Mouse (Mus musculus): ENCODE measurements around the gene Fastkd1. TPM values are rescaled to one million over a fixed set of nuclear protein-coding genes. Genes with fewer than 3 reads are reported as not detected.
A peak's percentile ranks its signal among the peaks of the same experiment; 100 is the strongest.
"Not testable (repeated sequence)": the region's sequence is repeated elsewhere in the genome, so short reads cannot be mapped to it uniquely, and the experiment has no call there.

The Fastkd1 gene
- polyA plus RNA-seq, 1 experiment from 2014 or later, result 12.3 TPM

DNA sequence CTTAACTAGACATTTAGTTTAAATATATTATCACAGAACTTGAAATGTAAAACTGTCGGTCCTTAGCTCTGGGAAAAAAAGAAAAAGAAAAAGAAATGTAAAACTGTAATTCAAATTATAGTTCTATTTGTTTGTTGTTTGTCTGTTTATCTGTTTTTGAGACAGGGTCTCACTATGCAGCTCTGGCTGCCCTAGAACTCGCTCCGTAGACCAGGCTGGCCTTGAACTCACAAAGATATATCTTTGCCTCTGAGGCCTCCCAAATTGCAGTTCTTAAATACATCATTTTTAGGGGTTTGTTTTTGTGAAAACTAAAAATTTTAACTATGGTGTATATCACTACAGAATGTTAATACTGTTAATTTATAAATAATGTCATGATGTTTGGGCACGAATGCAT is 45.7 kb downstream of the Fastkd1 start:
- H3K27ac ChIP-seq, result no peak overlapping the region
- ATAC-seq, result no peak

DNA sequence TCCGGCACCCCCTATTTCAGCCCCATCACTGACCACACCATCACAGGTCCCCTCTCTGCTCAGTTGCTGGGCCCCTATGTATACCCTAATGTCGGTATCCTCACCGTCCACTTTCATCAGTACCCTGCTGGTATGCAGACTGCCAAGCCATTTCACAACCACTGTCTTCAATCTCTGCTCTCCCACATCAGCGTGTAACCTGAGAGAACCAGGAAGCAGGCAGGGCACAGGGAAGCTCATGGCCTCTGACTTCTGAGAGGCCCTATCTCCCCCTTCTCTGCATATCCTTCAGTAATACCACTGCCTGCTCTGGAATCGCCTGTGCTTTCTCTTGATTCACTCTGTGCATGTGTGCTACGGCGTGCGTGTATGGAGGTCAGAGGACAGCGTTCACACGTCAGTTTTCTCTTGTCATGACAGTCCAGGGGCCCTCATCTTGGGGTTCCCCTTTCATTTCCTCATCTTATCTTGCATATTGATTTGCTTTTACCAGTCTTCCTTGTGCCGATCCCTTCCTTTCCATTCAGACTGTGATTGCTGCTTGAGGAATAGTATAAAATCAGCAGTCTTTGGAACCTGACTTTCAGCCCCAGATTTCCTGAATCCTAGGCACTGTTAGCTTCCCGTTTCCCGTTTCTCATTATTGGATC is 49.4 kb downstream of the Fastkd1 start:
- 71% methylated on average over 13 of the region's 13 CpGs for WGBS
- H3K27me3 ChIP-seq (replicated peaks), result no peaks in the 10 kb centered on the region
- H3K4me1 ChIP-seq (replicated peaks), result no peaks in the 10 kb centered on the region
- H3K27ac ChIP-seq, result no peak overlapping the region
- no peaks in the 10 kb centered on the region for H3K9me3 ChIP-seq
- H3K36me3 ChIP-seq, result no peaks in the 10 kb centered on the region
- no peak overlapping the region for H3K9ac ChIP-seq
- H3K4me2 ChIP-seq (replicated peaks), result no peak overlapping the region
- H3K4me3 ChIP-seq (replicated peaks), result no peak overlapping the region
- peak; percentile 56 for ATAC-seq

More for the DNA sequence above, 45.7 kb downstream of the Fastkd1 start:
- H3K4me1 ChIP-seq (replicated peaks), result no peaks in the 10 kb centered on the region
- H3K36me3 ChIP-seq, result no peaks in the 10 kb centered on the region
- 90% methylated on average over 4 of the region's 4 CpGs for WGBS
- H3K9ac ChIP-seq, result no peak overlapping the region
- H3K4me3 ChIP-seq (replicated peaks), result no peak overlapping the region
- H3K4me2 ChIP-seq (replicated peaks), result no peak overlapping the region
- no peaks in the 10 kb centered on the region for H3K9me3 ChIP-seq
- H3K27me3 ChIP-seq (replicated peaks), result no peaks in the 10 kb centered on the region

DNA sequence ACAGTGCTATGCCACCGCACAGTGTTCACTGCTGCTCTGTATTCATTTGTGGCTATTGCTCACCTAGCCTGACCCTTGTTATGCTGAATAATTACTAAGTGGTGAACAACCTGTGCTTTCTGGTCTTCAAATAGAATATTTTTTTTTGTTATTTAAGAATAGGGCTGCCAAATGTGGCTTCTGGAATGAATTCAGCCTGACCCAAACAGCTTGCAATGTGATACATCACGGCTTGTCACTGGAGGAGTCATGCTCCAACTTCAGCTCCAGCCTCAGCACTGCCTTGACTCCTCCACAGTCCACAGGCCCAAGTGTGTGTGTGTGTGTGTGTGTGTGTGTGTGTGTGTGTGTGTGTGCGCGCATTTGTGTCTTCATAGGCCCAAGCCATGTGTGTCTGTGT is 54.0 kb downstream of the Fastkd1 start:
- no peak overlapping the region for H3K9ac ChIP-seq
- H3K4me3 ChIP-seq (replicated peaks), result no peak overlapping the region
- WGBS, result 89% methylated on average over 4 of the region's 4 CpGs
- H3K4me2 ChIP-seq (replicated peaks), result no peak overlapping the region
- no peak overlapping the region for H3K27ac ChIP-seq
- H3K9me3 ChIP-seq, result no peaks in the 10 kb centered on the region
- no peaks in the 10 kb centered on the region for H3K4me1 ChIP-seq (replicated peaks)
- H3K27me3 ChIP-seq (replicated peaks), result no peaks in the 10 kb centered on the region
- no peak for ATAC-seq
- no peaks in the 10 kb centered on the region for H3K36me3 ChIP-seq

DNA sequence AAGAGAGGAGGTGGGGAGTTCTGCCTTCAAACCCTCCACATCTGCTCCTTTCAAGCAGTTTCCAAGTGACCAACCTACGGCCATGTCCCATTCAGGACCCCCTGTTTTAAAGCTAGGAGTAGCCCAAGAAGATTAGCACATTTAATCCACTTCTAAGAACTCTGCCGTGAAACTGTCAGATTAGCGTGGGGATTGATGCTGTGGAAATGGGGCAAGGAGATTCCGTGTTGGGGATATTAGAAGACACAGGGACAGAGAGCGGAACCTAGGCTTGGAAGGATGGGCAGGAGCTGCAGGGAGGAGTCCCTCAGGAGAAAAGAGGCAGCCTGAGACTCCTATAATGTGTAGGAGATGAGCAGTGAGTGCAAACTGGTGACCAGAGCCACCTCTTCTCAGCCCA is 63.6 kb downstream of the Fastkd1 start:
- no peak overlapping the region for H3K4me2 ChIP-seq (replicated peaks)
- no peaks in the 10 kb centered on the region for H3K36me3 ChIP-seq
- WGBS, result 83% methylated on average over 5 of the region's 5 CpGs
- no peak for ATAC-seq
- no peak overlapping the region for H3K27ac ChIP-seq
- no peak overlapping the region for H3K9ac ChIP-seq
- no peak overlapping the region for H3K4me3 ChIP-seq (replicated peaks)
- H3K9me3 ChIP-seq, result no peaks in the 10 kb centered on the region
- no peaks in the 10 kb centered on the region for H3K27me3 ChIP-seq (replicated peaks)
- no peaks in the 10 kb centered on the region for H3K4me1 ChIP-seq (replicated peaks)

DNA sequence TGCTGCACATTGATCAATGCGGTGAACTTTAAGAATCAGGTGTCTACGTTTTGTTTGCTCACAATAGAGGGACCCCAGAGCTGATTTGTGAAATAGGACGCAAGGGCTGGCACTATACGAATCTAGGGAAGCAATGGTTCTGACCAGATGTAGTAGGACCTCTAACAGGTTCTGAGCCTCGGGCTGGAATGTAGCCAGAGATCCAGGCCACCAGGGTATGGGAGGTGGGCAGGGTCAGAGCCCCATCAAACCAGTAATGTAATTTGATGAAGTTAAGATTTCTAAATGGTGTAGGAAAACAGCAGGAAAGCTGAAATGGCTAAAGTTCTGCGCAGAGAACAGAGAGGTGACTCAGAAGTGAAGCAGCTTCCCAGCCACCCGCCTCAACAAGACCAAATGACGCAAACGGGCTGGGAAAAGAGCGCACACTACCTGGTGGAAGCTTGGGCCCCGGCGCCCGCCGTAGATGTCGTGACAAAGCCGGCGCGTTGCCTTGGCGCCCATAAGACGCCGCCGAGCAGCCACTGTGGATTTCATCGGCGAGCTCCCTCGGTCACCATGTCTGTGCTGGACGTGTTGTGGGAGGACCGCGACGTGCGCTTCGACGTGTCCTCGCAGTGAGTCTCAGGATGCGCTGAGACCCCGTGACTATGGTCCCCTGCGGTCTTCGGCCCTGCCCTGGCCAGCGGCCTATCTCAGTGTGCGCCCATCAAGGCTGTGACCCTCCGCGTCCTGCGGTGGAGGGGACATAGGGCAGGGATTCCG is 66.4 kb downstream of the Fastkd1 start, which contains the start of gene Bbs5:
TSS of gene Bbs5 (plus strand) at position 446 of the 765 bp plus-strand sequence.
- no peaks in the 10 kb centered on the region for H3K4me1 ChIP-seq (replicated peaks)
- no peaks in the 10 kb centered on the region for H3K9me3 ChIP-seq
- no peak within 1 kb of the TSS for H3K27ac ChIP-seq
- ATAC-seq, result peak; percentile 95
- H3K36me3 ChIP-seq, result no peaks in the 10 kb centered on the region
- 2% methylated on average over 43 of the region's 43 CpGs for WGBS
- H3K4me2 ChIP-seq (replicated peaks), result peak within 1 kb of the TSS; percentile 82
- H3K9ac ChIP-seq, result peak within 1 kb of the TSS; percentile 65
- H3K4me3 ChIP-seq (replicated peaks), result peak within 1 kb of the TSS; percentile 78
- no peaks in the 10 kb centered on the region for H3K27me3 ChIP-seq (replicated peaks)

DNA sequence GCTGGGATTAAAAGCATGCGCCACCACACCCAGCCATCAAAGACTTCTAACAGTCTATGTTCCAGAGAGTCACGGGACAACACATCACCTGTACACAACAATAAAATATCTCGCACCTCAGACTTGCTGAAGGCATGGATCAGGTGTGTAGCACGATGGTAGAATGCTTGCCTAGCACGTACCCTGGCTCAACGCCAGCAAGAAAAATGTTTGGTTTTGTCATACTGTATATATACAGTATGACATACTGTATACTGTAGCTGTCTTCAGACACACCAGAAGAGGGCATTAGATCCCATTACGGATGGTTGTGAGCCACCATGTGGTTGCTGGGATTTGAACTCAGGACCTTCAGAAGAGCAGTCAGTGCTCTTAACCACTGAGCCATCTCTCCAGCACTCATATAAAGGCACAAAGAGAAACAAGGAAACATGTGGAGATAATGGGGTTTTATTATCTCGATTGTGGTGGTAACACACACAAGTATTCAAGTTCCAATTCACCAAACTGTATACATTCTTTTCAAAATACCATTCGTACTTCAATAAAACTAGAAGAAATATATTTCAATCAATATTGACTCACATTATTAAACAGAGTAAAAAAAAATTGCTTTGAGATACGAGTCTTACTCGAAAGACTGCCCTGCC is 68.2 kb downstream of the Fastkd1 start:
- H3K4me3 ChIP-seq (replicated peaks), result no peak overlapping the region
- H3K4me2 ChIP-seq (replicated peaks), result no peak overlapping the region
- no peak overlapping the region for H3K9ac ChIP-seq
- H3K27ac ChIP-seq, result no peak overlapping the region
- H3K9me3 ChIP-seq, result no peaks in the 10 kb centered on the region
- no peaks in the 10 kb centered on the region for H3K27me3 ChIP-seq (replicated peaks)
- WGBS, result 86% methylated on average over 11 of the region's 11 CpGs
- no peaks in the 10 kb centered on the region for H3K4me1 ChIP-seq (replicated peaks)
- no peaks in the 10 kb centered on the region for H3K36me3 ChIP-seq
- ATAC-seq, result no peak

DNA sequence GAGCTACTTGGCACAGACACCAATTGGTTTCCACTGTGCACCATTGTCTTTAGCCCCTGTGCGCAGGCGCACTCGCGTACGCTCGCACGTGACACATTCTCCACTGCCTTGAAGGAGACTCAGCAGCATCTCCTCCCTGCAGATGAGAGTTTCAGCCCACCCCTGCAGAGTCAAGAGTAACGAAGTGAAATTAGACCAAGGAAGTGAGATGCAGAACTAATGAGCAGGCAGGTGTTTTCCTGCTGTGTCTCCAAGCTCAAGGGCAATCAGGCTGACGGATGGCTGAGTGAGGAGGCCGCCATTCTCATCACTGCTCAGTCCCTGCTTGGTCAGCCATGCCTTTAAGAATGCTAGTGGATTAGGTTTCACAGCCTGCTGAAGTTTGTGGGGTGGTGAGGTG is 73.2 kb downstream of the Fastkd1 start:
- no peak for ATAC-seq
- WGBS, result 59% methylated on average over 10 of the region's 10 CpGs
- Histone ChIP-seq H3K4me1 (replicated peaks) (no peaks in the 10 kb centered on the region), H3K36me3 (no peaks in the 10 kb centered on the region), H3K27me3 (replicated peaks) (no peaks in the 10 kb centered on the region), H3K27ac (no peak overlapping the region), H3K4me2 (replicated peaks) (no peak overlapping the region), H3K4me3 (replicated peaks) (no peak overlapping the region), H3K9ac (no peak overlapping the region), H3K9me3 (no peaks in the 10 kb centered on the region)

DNA sequence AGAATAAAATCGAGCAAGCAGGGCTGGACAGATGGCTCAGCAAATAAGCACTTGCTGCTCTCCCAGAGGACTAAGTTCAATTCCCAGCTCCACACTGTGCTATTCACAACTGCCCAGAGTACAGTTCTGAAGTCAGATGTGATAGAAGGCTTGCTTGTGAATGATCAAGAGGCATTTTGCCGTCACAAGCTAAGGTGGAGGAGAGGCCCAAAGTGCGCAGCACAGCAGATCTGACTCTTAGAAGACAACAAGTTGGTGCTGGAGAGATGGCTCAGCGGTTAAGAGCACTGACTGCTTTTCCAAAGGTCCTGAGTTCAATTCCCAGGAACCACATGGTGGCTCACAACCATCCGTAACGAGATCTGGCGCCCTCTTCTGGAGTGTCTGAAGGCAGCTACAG is 75.3 kb downstream of the Fastkd1 start:
- not testable (repeated sequence) for H3K4me1 ChIP-seq (replicated peaks); H3K27me3 ChIP-seq (replicated peaks); H3K9ac ChIP-seq; H3K4me2 ChIP-seq (replicated peaks); ATAC-seq; H3K9me3 ChIP-seq; H3K36me3 ChIP-seq; H3K4me3 ChIP-seq (replicated peaks); H3K27ac ChIP-seq
- 77% methylated on average over 7 of the region's 7 CpGs for WGBS

Other genes with a start within 250 kb of the Fastkd1 start
- 2.1 and 2.3 TPM in 2 replicates for gene Lrp2, start 127.5 kb downstream of the Fastkd1 start, polyA plus RNA-seq (2015; fragmentation: Nextera tagmentation; extraction: Ambion mirVana)
- 10.4 and 15.8 TPM in 2 replicates for gene Bbs5, start 66.3 kb downstream of the Fastkd1 start, polyA plus RNA-seq (2015; fragmentation: Nextera tagmentation; extraction: Ambion mirVana)
- 0.09 and 0.34 TPM in 2 replicates for gene Klhl41, start 43.4 kb downstream of the Fastkd1 start, polyA plus RNA-seq (2015; fragmentation: Nextera tagmentation; extraction: Ambion mirVana)
- 122 and 151 TPM in 2 replicates for gene Ppig, start 9.0 kb upstream of the Fastkd1 start, polyA plus RNA-seq (2015; fragmentation: Nextera tagmentation; extraction: Ambion mirVana)
- gene Ccdc173, start 76.1 kb upstream of the Fastkd1 start, polyA plus RNA-seq (2015; fragmentation: Nextera tagmentation; extraction: Ambion mirVana), result 1.4 and 1.5 TPM in 2 replicates
- 22.8 and 23.1 TPM in 2 replicates for gene Phospho2, start 76.1 kb upstream of the Fastkd1 start, polyA plus RNA-seq (2015; fragmentation: Nextera tagmentation; extraction: Ambion mirVana)
- gene Klhl23, start 108.4 kb upstream of the Fastkd1 start, polyA plus RNA-seq (2015; fragmentation: Nextera tagmentation; extraction: Ambion mirVana), result 33.3 and 37.2 TPM in 2 replicates
- 290 and 358 TPM in 2 replicates for gene Ssb, start 148.0 kb upstream of the Fastkd1 start, polyA plus RNA-seq (2015; fragmentation: Nextera tagmentation; extraction: Ambion mirVana)
- 39.8 and 41.2 TPM in 2 replicates for gene Mettl5, start 172.1 kb upstream of the Fastkd1 start, polyA plus RNA-seq (2015; fragmentation: Nextera tagmentation; extraction: Ambion mirVana)
- 10.5 and 10.9 TPM in 2 replicates for gene Ubr3, start 183.7 kb upstream of the Fastkd1 start, polyA plus RNA-seq (2015; fragmentation: Nextera tagmentation; extraction: Ambion mirVana)

Data from intestine, embryonic 15.5 days (tissue).